ENCODE assay signal across 28 mouse cellular contexts in the genomic region with DNA sequence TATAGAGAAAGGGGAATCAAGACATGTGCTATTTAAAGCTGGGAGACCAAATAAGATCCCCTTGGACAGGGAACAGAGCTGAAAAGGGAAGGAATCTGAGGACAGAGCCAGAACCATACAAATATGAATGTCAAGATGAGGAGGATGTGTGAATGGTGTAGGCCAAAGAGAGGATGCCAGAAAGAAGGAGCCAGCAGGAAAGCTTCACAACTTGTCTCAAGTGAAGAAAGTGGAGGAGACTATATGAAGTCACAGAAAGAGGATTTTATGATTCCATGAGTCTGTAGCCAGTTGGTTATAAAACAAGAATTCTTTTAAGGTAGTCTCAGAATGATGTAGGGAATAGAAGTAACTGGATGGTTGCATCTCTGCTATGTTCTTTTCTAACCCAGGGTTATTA.
DNase-seq lines count a peak whose midpoint lies in the region; TF ChIP-seq lines count a peak whose summit lies in the region.
"Had no signal": no experiment of that assay in that cellular context is flagged by ENCODE, and none has a peak within 500 bp of the region (broad histone marks: within the 10 kb centered on the region; RNA-seq: fewer than 3 reads in every experiment).

No protein-coding gene starts in this region.

- peak overlapping the region; percentile 13; the same call in 1 of the 2 replicates for H3K27ac ChIP-seq in left cerebral cortex, adult 2 months
- H3K27ac ChIP-seq: forebrain, embryonic 13.5 days; hindbrain, embryonic 13.5 days; kidney, postnatal 0 days; limb, embryonic 12.5 days; liver, embryonic 15.5 days; midbrain, embryonic 12.5 days; neural tube, embryonic 12.5 days had no signal

- no peak overlapping the region for H3K4me3 ChIP-seq in left cerebral cortex, adult 2 months
- H3K4me3 ChIP-seq: forebrain, embryonic 13.5 days; hindbrain, embryonic 13.5 days; limb, embryonic 12.5 days; liver, embryonic 15.5 days; midbrain, embryonic 12.5 days; myocyte; neural tube, embryonic 12.5 days had no signal

- TF ChIP-seq CTCF in left cerebral cortex, adult 2 months (IDR thresholded peaks at IDR 0.05): no peak

- intact Hi-C loops in left cerebral cortex, postnatal 4 days (cut with DNase I): no loop called here
- intact Hi-C loops in left cerebral cortex, adult 2 months (cut with DNase I): loop anchor here (1.0 to 10.0 kb wide), 3 partner anchors 63 to 247 kb away; no protein-coding TSS in a partner anchor

- peak; percentile 22 for DNase-seq in left cerebral cortex, adult 11 months (ENCODE audit: low spot score)
- DNase-seq in left cerebral cortex, postnatal 4 days: no peak
- peak; percentile 3 for DNase-seq in urinary bladder, postnatal 14 days (ENCODE audit: low spot score)
- no peak for DNase-seq in urinary bladder, adult 2 months (ENCODE audit: low spot score)
- no peak for DNase-seq in left cerebral cortex, adult 2 months (ENCODE audit: extremely low spot score in 1 of 2, low spot score in 2 of 2)
- DNase-seq in telencephalon, adult 2 months (ENCODE audit: low read depth, low spot score): peak; percentile 83
- no peak for DNase-seq in layer of hippocampus, adult 8-10 months (ENCODE audit: low spot score in 2 of 2)
- DNase-seq in lung, postnatal 25 days (ENCODE audit: low spot score): no peak
- DNase-seq: adrenal gland, postnatal 25 days; B cell, adult 2 months; cerebellum, adult 9-10 months; cerebellum, postnatal 36 days; gastrocnemius, postnatal 25 days; heart, adult 18-20 months; heart, postnatal 4 days; kidney, adult 8-10 months; lung, embryonic 14.5 days; lung, postnatal 14 days; thymus, adult 18-20 months; thymus, postnatal 36 days had no signal

Comparison
In these comparisons a context has a peak if more than half of its experiments do, and no peak if none do; other contexts are left out.
1. DNase-seq: peak in left cerebral cortex, adult 11 months (single experiment), urinary bladder, postnatal 14 days (single experiment) and telencephalon, adult 2 months (single experiment); none in left cerebral cortex, postnatal 4 days (single experiment), urinary bladder, adult 2 months (single experiment), left cerebral cortex, adult 2 months (0 of 2), layer of hippocampus, adult 8-10 months (0 of 2) and lung, postnatal 25 days (single experiment).